Mouse (Mus musculus) liver, postnatal 0 days (tissue): Measurements from ENCODE around the gene Steap3. TPM values are rescaled to one million over a fixed set of nuclear protein-coding genes. Genes with fewer than 3 reads are reported as not detected.

Experiments used
- ATAC-seq: fragments of 200-750 bp; cut with Nextera tagmentation; 2 replicates; pipeline ENCODE4 v1.8.0; 2017; ENCODE audit warnings: mild to moderate bottlenecking, moderate library complexity
- DNase-seq: peaks from one replicate; pipeline ENCODE4 v3.0.0-alpha.2; 2016
- H3K27ac ChIP-seq: fragments of 300-500 bp; sonication (generic); 2 replicates; pipeline ENCODE4 v1.5.1; 2014; ENCODE audit warnings: antibody characterized with exemption, moderate library complexity, mild to moderate bottlenecking, low read depth
- H3K27me3 ChIP-seq: fragments of 300-500 bp; sonication (generic); 2 replicates; pipeline ENCODE4 v1.6.1; 2014; ENCODE audit warnings: low read length, control low read depth, mixed read lengths; ENCODE audit not compliant: insufficient read depth
- H3K36me3 ChIP-seq: fragments of 300-500 bp; sonication (generic); replicated peaks from 2 replicates; pipeline ENCODE4 v1.6.1; 2014; ENCODE audit warnings: mild to moderate bottlenecking, control low read depth, low read length, moderate library complexity, mixed read lengths; ENCODE audit not compliant: insufficient read depth
- H3K4me1 ChIP-seq: fragments of 300-500 bp; sonication (generic); 2 replicates; pipeline ENCODE4 v1.6.1; 2014; ENCODE audit warnings: antibody characterized with exemption, mild to moderate bottlenecking, control low read depth; ENCODE audit not compliant: insufficient read depth
- H3K4me2 ChIP-seq: fragments of 300-500 bp; sonication (generic); 2 replicates; pipeline ENCODE4 v1.6.1; 2014; ENCODE audit warnings: low read depth, mild to moderate bottlenecking, low read length, moderate library complexity, mixed read lengths
- H3K4me3 ChIP-seq: fragments of 300-500 bp; sonication (generic); 2 replicates; pipeline ENCODE4 v1.5.1; 2014; ENCODE audit warnings: low read depth, low read length
- H3K9ac ChIP-seq: fragments of 300-500 bp; sonication (generic); replicated peaks from 2 replicates; pipeline ENCODE4 v1.6.1; 2014; ENCODE audit warnings: mild to moderate bottlenecking, moderate library complexity
- H3K9me3 ChIP-seq: fragments of 300-500 bp; sonication (generic); 2 replicates; pipeline ENCODE4 v1.6.1; 2016; ENCODE audit warnings: mild to moderate bottlenecking, control low read depth, low read length, mixed read lengths
- CTCF ChIP-seq: sonication (generic); IDR thresholded peaks from 2 replicates; pipeline ENCODE4 v1.5.1; 2016; ENCODE audit warnings: antibody characterized with exemption, low read depth
- EP300 ChIP-seq: IDR thresholded peaks from 2 replicates; pipeline ENCODE4 v1.6.1; 2016; ENCODE audit warnings: antibody characterized with exemption, low read depth, mild to moderate bottlenecking
- whole genome bisulfite sequencing: fragments of 180-500 bp; shearing (Covaris S2); extraction: QIAGEN DNeasy Blood & Tissue Kit; methylation state at CpG from one replicate; pipeline ENCODE4 v1.1.7; 2014; ENCODE audit not compliant: insufficient replicate concordance; 5-methylcytosine and 5-hydroxymethylcytosine counted together
- polyA plus RNA-seq: library from polyadenylated mRNA; unstranded; fragments of >200 nt; fragmentation: Nextera tagmentation; extraction: Ambion mirVana; gene quantifications from 2 replicates; pipeline ENCODE4 v1.2.1, GENCODE M21; 2015

The Steap3 gene
- polyA plus RNA-seq, 1 experiment from 2014 or later = 27.2 TPM

GRCm38 (mm10) chr1:120168016-120168415 is 104.5 kb downstream of the Steap3 start:
- TF ChIP-seq EP300 (no peak), CTCF (no peak)
- Histone ChIP-seq H3K27ac (no peak overlapping the region), H3K36me3 (no peaks in the 10 kb centered on the region), H3K9me3 (no peaks in the 10 kb centered on the region), H3K9ac (no peak overlapping the region), H3K4me1 (no peaks in the 10 kb centered on the region), H3K27me3 (no peaks in the 10 kb centered on the region), H3K4me2 (no peak overlapping the region), H3K4me3 (no peak overlapping the region)
- WGBS = 66% methylated on average over 4 of the region's 4 CpGs
- no peak for DNase-seq
- no peak for ATAC-seq

GRCm38 (mm10) chr1:120162616-120163015 is 109.9 kb downstream of the Steap3 start:
- no peak overlapping the region for H3K4me3 ChIP-seq
- H3K4me2 ChIP-seq = no peak overlapping the region
- no peak for TF ChIP-seq EP300
- no peak for TF ChIP-seq CTCF
- H3K27ac ChIP-seq = no peak overlapping the region
- no peaks in the 10 kb centered on the region for H3K4me1 ChIP-seq
- no peaks in the 10 kb centered on the region for H3K9me3 ChIP-seq
- no peak overlapping the region for H3K9ac ChIP-seq
- DNase-seq = no peak
- 57% methylated on average over 1 of the region's 1 CpGs for WGBS
- ATAC-seq = peak; percentile 73
- H3K36me3 ChIP-seq = no peaks in the 10 kb centered on the region
- H3K27me3 ChIP-seq = no peaks in the 10 kb centered on the region

- Histone ChIP-seq H3K9ac (no peak overlapping the region), H3K9me3 (no peaks in the 10 kb centered on the region), H3K27ac (no peak overlapping the region), H3K4me2 (no peak overlapping the region), H3K4me3 (no peak overlapping the region), H3K27me3 (no peaks in the 10 kb centered on the region), H3K4me1 (no peaks in the 10 kb centered on the region), H3K36me3 (no peaks in the 10 kb centered on the region)
- 84% methylated on average over 5 of the region's 5 CpGs for WGBS
- TF ChIP-seq CTCF (no peak), EP300 (no peak)
- ATAC-seq (no peak), DNase-seq (no peak)
These were observed 111.0 kb downstream of the Steap3 start for GRCm38 (mm10) chr1:120161502-120161901.

GRCm38 (mm10) chr1:120158474-120159127 is 113.9 kb downstream of the Steap3 start:
- H3K27me3 ChIP-seq = no peaks in the 10 kb centered on the region
- H3K4me2 ChIP-seq = no peak overlapping the region
- 77% methylated on average over 9 of the region's 9 CpGs for WGBS
- TF ChIP-seq CTCF = no peak
- no peak for TF ChIP-seq EP300
- no peak for ATAC-seq
- H3K4me3 ChIP-seq = no peak overlapping the region
- no peak overlapping the region for H3K9ac ChIP-seq
- H3K27ac ChIP-seq = no peak overlapping the region
- DNase-seq = no peak
- H3K36me3 ChIP-seq = no peaks in the 10 kb centered on the region
- no peaks in the 10 kb centered on the region for H3K9me3 ChIP-seq
- no peaks in the 10 kb centered on the region for H3K4me1 ChIP-seq

GRCm38 (mm10) chr1:120155325-120155724 is 117.2 kb downstream of the Steap3 start:
- Histone ChIP-seq H3K9me3 (no peaks in the 10 kb centered on the region), H3K27ac (no peak overlapping the region), H3K4me2 (no peak overlapping the region), H3K4me1 (no peaks in the 10 kb centered on the region), H3K4me3 (no peak overlapping the region), H3K9ac (no peak overlapping the region), H3K27me3 (no peaks in the 10 kb centered on the region), H3K36me3 (no peaks in the 10 kb centered on the region)
- peak; percentile 24 for DNase-seq
- 17% methylated on average over 1 of the region's 1 CpGs for WGBS
- TF ChIP-seq EP300 (no peak), CTCF (peak; percentile 77)
- ATAC-seq = no peak

- no peaks in the 10 kb centered on the region for H3K36me3 ChIP-seq
- no peaks in the 10 kb centered on the region for H3K9me3 ChIP-seq
- no peak overlapping the region for H3K4me2 ChIP-seq
- no peak for DNase-seq
- TF ChIP-seq EP300 (no peak), CTCF (peak; percentile 66)
- H3K4me1 ChIP-seq = no peaks in the 10 kb centered on the region
- H3K27ac ChIP-seq = no peak overlapping the region
- no peaks in the 10 kb centered on the region for H3K27me3 ChIP-seq
- ATAC-seq = no peak
- no peak overlapping the region for H3K9ac ChIP-seq
- no peak overlapping the region for H3K4me3 ChIP-seq
These were observed 118.3 kb downstream of the Steap3 start for GRCm38 (mm10) chr1:120154232-120154631.

- ATAC-seq (no peak), DNase-seq (no peak)
- Histone ChIP-seq H3K4me2 (no peak overlapping the region), H3K27me3 (no peaks in the 10 kb centered on the region), H3K36me3 (no peaks in the 10 kb centered on the region), H3K4me3 (no peak overlapping the region), H3K9ac (no peak overlapping the region), H3K4me1 (no peaks in the 10 kb centered on the region), H3K9me3 (no peaks in the 10 kb centered on the region), H3K27ac (no peak overlapping the region)
- TF ChIP-seq CTCF = peak; percentile 57
- TF ChIP-seq EP300 = no peak
These were observed 125.5 kb downstream of the Steap3 start for GRCm38 (mm10) chr1:120146994-120147393.
